Comparison of ENCODE assay signal across 7 mouse cellular contexts in genomic region chr6:30175225-30175917, GRCm38 (mm10).
DNase-seq lines count a peak whose midpoint lies in the region; ATAC-seq and TF ChIP-seq lines count a peak whose summit lies in the region.

No protein-coding gene starts in this region.

- TF ChIP-seq POLR2A in thymus, adult 2 months (IDR thresholded peaks at IDR 0.05; ENCODE audit: control insufficient read depth, extremely low read depth, insufficient read depth, low read length, poor library complexity), result no peak

- no peak for TF ChIP-seq CTCF in thymus, adult 2 months (IDR thresholded peaks at IDR 0.05; ENCODE audit: borderline replicate concordance, control insufficient read depth, extremely low read depth, insufficient read depth, low read length, poor library complexity)
- TF ChIP-seq CTCF in stomach, postnatal 0 days (IDR thresholded peaks at IDR 0.05; ENCODE audit: low read depth), result no peak

- no peaks in the 10 kb centered on the region for H3K36me3 ChIP-seq in thymus, adult 2 months (ENCODE audit: control insufficient read depth, insufficient read depth, low read length)
- H3K36me3 ChIP-seq in embryonic facial prominence, embryonic 12.5 days, result no peaks in the 10 kb centered on the region
- H3K36me3 ChIP-seq in limb, embryonic 11.5 days (ENCODE audit: control insufficient read depth, insufficient read depth, low read length), result no peaks in the 10 kb centered on the region
- H3K36me3 ChIP-seq in stomach, postnatal 0 days (ENCODE audit: control insufficient read depth, insufficient read depth, low read length), result no peaks in the 10 kb centered on the region

- no peaks in the 10 kb centered on the region for H3K9me3 ChIP-seq in embryonic facial prominence, embryonic 12.5 days
- H3K9me3 ChIP-seq in limb, embryonic 11.5 days (ENCODE audit: control insufficient read depth, low read length), result no peaks in the 10 kb centered on the region; the same call in 1 of the 2 replicates
- no peaks in the 10 kb centered on the region for H3K9me3 ChIP-seq in stomach, postnatal 0 days (ENCODE audit: control insufficient read depth, low read length)

- H3K4me1 ChIP-seq in thymus, adult 2 months (replicated peaks; ENCODE audit: control insufficient read depth, insufficient read depth, low read length), result peaks cover 34% of the 10 kb centered on the region
- peaks cover 50% of the 10 kb centered on the region for H3K4me1 ChIP-seq in embryonic facial prominence, embryonic 12.5 days
- peaks cover 31% of the 10 kb centered on the region for H3K4me1 ChIP-seq in limb, embryonic 11.5 days (ENCODE audit: control insufficient read depth, insufficient read depth, low read length)
- 0 out of 2 replicates have a peak, but pooled peaks cover 3% of the 10 kb centered on the region for H3K4me1 ChIP-seq in stomach, postnatal 0 days (replicated peaks; ENCODE audit: control insufficient read depth, insufficient read depth)

- no peak overlapping the region for H3K27ac ChIP-seq in thymus, adult 2 months (ENCODE audit: control insufficient read depth, insufficient read depth, low read length)
- H3K27ac ChIP-seq in embryonic facial prominence, embryonic 12.5 days, result peak overlapping the region; percentile 86; the same call in 1 of the 2 replicates
- no peak overlapping the region for H3K27ac ChIP-seq in limb, embryonic 11.5 days (replicated peaks; ENCODE audit: low read depth, low read length)
- no peak overlapping the region for H3K27ac ChIP-seq in stomach, postnatal 0 days (replicated peaks)

- H3K4me3 ChIP-seq in thymus, adult 2 months (ENCODE audit: control insufficient read depth, insufficient read depth, low read length), result 0 out of 2 replicates have a peak overlapping the region, but pooled peaks have one; percentile 0
- H3K4me3 ChIP-seq in embryonic facial prominence, embryonic 12.5 days, result peak overlapping the region; percentile 42
- peak overlapping the region; percentile 12; the same call in 1 of the 2 replicates for H3K4me3 ChIP-seq in limb, embryonic 11.5 days (ENCODE audit: low read depth, low read length)
- peak overlapping the region; percentile 48 for H3K4me3 ChIP-seq in stomach, postnatal 0 days (ENCODE audit: low read depth, low read length)

- WGBS in thymus, adult 2 months, result 5% methylated on average over 45 of the region's 45 CpGs
- WGBS in embryonic facial prominence, embryonic 12.5 days, result under 1% methylated on average over 45 of the region's 45 CpGs
- WGBS in limb, embryonic 11.5 days, result under 1% methylated on average over 45 of the region's 45 CpGs
- 1% methylated on average over 43 of the region's 45 CpGs for WGBS in stomach, postnatal 0 days

- DNase-seq in thymus, adult 2 months, result no peak
- DNase-seq in thymus, postnatal 10 days (ENCODE audit: low spot score in 2 of 2), result no peak
- peak; percentile 58 for DNase-seq in limb, embryonic 11.5 days (ENCODE audit: low spot score)
- peak; percentile 36 for DNase-seq in stomach, postnatal 0 days (ENCODE audit: low spot score)
- DNase-seq in left cerebral cortex, adult 11 months (ENCODE audit: low spot score), result no peak

- no peak for ATAC-seq in embryonic facial prominence, embryonic 12.5 days (ENCODE audit: insufficient number of reproducible peaks, insufficient read depth, low FRiP score, low TSS enrichment)
- no peak; the same call in 1 of the 2 replicates for ATAC-seq in limb, embryonic 11.5 days (ENCODE audit: insufficient number of reproducible peaks, low FRiP score, low TSS enrichment, low read depth)
- ATAC-seq in stomach, postnatal 0 days (ENCODE audit: low FRiP score, low TSS enrichment), result no peak
- no peak for ATAC-seq in inflammation-experienced regulatory T-cells, adult 6 months

- no peak for TF ChIP-seq EP300 in stomach, postnatal 0 days (optimal IDR thresholded peaks at IDR 0.05)

- H3K9ac ChIP-seq in embryonic facial prominence, embryonic 12.5 days, result peak overlapping the region; percentile 40
- H3K9ac ChIP-seq in limb, embryonic 11.5 days (ENCODE audit: low read length), result no peak overlapping the region
- H3K9ac ChIP-seq in stomach, postnatal 0 days (ENCODE audit: low read length), result no peak overlapping the region

- peak overlapping the region; percentile 57 for H3K4me2 ChIP-seq in embryonic facial prominence, embryonic 12.5 days (replicated peaks)
- H3K4me2 ChIP-seq in limb, embryonic 11.5 days (ENCODE audit: low read depth, severe bottlenecking), result peak overlapping the region; percentile 33
- H3K4me2 ChIP-seq in stomach, postnatal 0 days (replicated peaks; ENCODE audit: low read depth), result peak overlapping the region; percentile 50

- peaks cover 63% of the 10 kb centered on the region for H3K27me3 ChIP-seq in thymus, adult 2 months (ENCODE audit: control insufficient read depth, insufficient read depth, low read length)
- peaks cover 96% of the 10 kb centered on the region for H3K27me3 ChIP-seq in embryonic facial prominence, embryonic 12.5 days
- peaks cover 95% of the 10 kb centered on the region for H3K27me3 ChIP-seq in limb, embryonic 11.5 days (ENCODE audit: control insufficient read depth, insufficient read depth, low read length)
- peaks cover 17% of the 10 kb centered on the region; the same call in 1 of the 2 replicates for H3K27me3 ChIP-seq in stomach, postnatal 0 days (ENCODE audit: control insufficient read depth, insufficient read depth, low read length)

Comparison
In these comparisons a context has a peak if more than half of its experiments do, and no peak if none do; other contexts are left out.
1. DNase-seq: peak in limb, embryonic 11.5 days (single experiment) and stomach, postnatal 0 days (single experiment); none in thymus, adult 2 months (single experiment), thymus, postnatal 10 days (0 of 2) and left cerebral cortex, adult 11 months (single experiment).
2. Peak in every context shown above with its lines, with median percentiles within 50 percentile points of each other: H3K4me3 ChIP-seq and H3K4me2 ChIP-seq.